Mouse (Mus musculus) layer of hippocampus, adult 9-11 months (tissue): ENCODE measurements at regions not wholly inside any gene's neighbourhood (a gene's known extent, or its start where the extent isn't known, plus 50 kb on each side); places are given as distances from the start of the nearest gene placed in this dataset.

Experiments
- DNase-seq: peaks from one replicate; pipeline ENCODE4 v3.0.0; 2022

DNA sequence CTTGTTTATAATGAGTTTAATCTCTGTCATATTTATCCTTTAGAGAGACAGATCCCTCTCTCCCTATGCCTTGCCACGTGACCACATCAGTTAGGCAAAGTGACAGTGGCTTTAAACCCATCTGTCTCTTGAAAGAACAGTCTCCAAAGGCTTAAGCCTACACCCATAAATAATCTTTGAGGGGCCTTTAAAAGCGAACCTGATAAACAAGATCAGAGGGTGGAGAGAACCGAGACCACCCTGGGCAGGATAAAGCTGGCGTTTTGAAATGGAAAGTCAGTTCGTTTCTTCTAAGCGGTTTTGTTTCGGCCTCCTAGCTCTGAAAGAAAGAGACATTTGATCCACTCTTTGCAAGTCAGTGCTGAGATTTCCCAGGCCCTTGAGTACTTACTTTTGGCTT, 149.5 kb downstream of the Ackr3 start:
- DNase-seq = no peak

DNA sequence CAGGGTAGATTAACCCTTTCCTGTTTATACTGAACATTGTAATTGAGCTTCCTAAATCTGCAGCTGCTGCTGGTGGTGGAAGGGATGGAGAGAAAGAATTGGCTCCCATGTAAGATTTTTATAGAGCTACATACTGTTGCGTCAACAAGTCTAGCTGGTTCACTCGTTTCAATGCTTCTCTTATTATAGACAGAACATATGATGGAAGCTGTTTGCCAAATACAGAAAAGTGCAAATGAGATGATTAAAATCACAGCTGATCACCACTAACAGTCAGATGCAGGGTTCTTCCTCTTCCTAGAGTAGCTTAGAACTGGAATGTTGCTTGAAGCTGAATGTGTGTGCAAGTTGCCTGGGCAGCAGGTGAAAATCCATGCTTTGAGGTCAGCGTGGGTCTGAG, 152.8 kb downstream of the Ackr3 start:
- DNase-seq = peak; percentile 26

DNA sequence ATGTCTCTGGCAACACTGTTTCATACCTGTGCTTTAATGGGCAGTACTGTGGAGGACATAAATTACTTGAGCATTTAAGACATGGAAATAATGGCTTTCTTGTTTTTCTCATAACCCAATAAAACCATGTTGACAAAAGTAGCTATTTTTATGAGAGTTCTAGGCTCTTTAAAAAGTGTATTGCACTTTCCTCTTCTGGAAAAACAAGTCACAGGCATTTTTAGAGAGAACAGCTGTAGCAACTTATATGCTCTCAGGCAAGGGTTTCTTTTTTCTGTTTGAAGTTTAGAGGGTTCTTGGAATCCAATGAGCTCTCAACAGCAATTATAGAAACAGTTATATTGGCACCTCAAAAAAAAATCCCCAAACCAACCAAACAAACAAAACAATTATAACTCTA, 153.6 kb downstream of the Ackr3 start:
- DNase-seq = no peak

DNA sequence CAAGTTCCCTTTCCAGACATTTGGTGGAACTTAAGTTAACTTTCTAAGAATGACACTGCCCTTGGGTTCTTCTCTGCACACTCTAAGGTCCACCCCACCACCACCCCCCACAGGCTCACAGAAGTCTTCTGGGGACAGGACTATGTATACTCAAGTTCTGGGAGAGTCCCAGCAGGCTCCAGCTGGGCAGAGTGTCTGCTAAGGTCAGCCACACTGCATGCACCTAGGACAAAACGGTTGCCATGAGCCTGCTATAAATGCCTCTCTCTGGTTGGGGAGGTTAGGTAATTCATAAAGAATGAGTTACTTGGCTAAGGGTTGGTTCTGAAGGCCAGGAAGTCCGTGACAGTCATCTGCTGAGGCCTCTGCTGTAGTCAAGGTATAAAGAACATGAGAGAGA, 155.2 kb downstream of the Ackr3 start:
- no peak for DNase-seq

DNA sequence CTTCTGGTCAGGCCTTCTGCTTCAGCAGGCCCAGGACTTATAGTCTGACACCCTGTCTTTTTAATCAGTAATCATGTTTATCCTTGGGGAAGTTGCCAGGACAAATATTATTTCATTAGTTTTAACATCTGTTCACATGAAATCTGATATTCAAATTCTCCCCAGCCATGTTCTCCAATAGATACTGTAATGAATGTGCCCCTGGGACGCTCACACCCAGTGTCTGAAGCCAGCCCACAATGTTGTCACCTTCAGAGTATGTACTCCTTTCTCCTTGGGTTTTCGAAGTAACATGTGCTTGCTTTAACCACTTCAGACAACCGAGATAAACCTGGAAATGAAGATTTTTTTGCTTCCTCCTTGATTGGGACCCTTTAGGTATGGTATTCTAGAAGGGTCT, 156.3 kb downstream of the Ackr3 start:
- no peak for DNase-seq

DNA sequence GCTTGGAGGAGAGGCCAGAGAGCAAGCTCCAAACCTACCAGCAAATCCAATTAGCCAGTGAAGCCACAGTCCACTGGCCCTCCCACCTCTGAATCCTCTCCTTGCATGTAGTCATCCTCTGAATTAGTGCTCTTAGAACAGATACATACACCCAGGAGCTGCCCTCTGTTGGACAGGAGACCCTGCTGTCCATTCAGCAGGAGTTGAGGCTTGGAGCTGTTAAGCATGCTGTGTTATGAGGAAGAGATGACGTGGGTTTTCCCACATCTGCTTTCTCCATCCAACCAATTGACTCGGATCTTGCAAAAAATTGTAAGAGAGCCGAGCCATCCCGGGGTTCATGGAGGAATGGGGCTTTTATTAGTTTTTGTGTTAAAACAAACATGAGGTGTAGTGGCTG, 160.7 kb downstream of the Ackr3 start:
- no peak for DNase-seq

DNA sequence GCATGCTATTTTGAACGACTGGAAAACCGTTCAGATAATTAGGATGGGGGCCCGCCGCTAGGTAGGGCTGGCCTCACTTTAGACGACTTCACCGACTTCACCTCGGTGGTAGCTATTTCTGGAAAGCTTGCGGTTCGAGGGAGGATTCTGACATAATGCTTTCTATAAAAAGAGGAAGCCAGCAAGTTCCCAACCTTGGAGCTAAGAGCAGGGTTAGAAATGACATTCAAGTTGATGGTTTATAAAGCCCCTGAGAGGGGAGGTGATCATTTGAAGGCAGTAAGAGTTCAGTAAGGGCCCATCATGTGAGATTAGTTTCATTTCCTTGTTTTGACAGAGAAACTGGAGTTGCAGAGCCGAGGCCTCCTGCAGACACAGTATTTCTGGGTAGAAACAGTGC, 164.8 kb downstream of the Ackr3 start:
- no peak for DNase-seq

DNA sequence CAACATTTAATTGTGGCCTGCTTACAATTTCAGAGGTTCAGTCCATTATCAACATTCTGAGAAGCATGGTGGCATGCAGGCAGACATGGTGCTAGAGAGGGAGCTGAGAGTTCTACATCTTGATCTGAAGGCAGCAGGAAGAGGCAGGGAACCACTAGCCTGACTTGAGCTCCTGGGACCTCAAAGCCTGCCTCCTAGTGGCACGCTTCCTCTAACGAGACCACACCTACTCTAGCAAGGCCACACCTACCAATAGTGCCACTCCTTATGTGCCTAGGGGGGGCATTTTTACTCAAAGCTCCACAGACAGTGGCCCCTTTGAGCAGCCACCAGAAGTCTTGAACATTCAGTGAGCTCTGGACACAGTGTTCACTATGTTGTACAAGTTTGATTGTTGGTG, 165.5 kb downstream of the Ackr3 start:
- DNase-seq = no peak

DNA sequence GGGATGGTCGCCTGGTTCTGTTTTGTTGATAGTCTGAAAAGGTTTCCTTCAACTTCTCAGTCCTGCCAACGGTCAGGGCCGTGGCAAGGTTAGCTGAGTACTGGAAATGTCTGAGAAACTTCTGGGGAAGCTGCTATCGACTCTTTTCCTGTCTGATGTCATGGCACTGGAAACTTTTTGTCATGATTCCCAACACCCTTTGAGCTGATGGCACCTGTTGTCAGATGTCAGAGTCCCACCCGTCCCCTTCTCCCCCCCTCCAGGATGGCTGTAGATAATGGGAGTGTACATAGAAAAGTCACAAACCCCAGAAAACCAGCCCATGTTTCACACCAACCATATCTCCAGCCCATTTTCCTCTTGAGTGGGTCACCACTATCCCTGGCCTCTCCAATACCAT, 167.0 kb downstream of the Ackr3 start:
- no peak for DNase-seq

DNA sequence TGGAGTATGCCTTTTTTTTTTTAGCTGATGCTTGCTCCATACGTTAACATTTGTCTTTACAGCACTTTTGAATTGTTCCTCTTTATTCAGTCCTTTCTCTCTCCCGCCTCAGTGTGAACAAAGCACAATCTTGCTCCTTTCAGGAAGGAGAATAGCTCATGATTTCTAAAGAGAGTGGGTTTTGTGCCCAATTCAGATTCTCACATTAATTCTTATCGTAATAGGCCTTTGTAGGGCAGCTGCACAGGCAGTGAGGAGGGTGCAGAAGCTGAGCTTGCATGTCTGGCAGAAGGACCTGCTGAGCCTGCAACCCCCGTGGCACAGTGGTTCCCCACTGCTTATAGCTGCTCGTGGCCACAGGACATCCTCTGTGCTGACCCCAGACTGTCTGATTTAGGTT, 169.2 kb downstream of the Ackr3 start:
- no peak for DNase-seq

DNA sequence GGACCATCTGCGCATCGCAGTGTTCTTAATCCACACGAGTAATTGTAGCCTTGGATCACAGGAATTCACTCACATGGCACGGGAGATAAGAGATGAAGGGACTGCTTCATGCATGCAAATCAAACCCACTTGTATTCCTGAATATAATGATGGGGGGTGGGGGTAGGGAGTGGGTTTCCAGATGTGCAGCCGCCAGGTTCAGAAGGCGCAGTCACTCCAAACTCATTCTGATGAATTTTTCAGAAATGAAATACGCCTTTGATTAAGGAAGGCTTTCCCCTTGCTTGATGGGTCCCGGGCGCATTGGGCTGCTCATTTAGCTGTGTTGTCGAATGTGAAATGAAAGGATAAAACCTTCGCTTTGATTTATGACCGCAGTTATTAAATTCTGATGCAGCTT, 170.7 kb downstream of the Ackr3 start:
- no peak for DNase-seq

DNA sequence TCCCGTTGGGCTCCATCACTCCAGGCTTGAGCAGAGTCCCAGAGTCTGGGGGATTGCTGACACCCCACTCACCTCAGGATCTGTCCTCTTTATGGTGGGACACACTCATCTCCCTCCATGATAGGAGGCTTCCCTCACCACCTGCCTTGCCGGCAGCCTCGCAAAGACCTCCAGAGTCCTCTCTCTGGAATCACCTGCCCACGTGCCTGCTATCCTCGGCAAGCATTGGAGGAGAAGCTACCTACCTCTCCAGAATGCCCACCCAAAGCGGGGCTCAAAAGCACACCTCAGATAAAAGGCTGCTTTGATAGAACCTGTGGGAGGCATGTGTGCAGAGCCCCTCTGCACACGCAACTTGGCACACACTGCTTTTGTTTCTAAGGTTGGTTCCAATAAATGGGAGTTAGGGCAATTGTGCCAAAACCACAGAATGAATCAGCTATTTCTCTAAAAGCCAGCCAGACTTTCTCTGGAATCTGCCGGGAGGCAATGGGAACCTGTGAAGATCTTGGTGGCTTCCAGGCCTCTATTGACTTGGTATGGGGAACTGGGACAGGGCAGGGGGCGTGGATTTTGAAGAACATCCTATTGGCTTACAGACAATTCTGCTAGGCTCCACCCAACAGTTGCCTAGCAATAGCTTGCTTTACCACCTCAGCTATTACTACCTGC, 176.4 kb downstream of the Ackr3 start:
- no peak for DNase-seq

DNA sequence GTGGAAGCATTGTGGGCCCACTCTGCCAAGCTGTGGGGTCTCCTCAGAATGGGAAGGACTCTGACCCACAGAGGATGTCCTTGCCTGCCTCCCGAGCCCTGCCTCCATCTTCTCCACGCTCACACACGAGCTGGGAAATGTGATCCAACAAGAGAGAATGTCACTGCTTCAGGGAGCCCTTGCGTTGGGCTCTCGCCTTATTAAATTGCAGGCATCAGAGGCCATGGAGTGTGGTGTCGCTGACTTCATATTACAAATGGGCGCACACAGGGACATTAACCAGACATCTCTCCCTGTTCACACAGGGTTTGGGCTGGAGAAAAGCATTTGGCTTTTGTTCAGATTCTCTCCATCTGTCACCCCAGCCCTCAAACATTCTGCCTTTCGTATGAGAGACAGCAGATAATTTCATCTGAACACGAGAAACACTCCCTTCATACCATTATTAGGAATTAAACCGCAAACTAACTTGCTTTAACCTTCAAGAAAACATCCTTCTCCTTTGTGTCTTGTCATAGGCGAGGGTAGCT, 179.2 kb downstream of the Ackr3 start:
- peak; percentile 78 for DNase-seq

DNA sequence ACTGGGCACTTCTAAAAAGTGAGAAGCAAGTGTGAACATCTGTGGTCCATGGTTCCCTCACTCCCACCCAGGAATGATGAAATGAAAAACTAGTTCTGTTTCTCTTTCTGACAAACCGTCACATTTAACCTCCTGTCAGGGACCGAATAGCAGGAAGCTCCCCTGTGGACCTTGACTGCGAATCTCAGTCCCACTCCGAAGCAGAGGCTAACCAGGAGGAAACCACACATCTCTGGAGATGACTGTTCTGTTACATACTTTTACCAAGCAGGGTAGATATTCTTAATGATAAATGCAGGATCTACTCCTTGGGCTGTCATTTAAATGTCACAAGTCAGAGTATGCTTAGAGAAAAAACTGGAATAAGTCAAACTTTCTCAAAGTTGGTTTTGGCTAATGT, 181.2 kb downstream of the Ackr3 start:
- DNase-seq = no peak

DNA sequence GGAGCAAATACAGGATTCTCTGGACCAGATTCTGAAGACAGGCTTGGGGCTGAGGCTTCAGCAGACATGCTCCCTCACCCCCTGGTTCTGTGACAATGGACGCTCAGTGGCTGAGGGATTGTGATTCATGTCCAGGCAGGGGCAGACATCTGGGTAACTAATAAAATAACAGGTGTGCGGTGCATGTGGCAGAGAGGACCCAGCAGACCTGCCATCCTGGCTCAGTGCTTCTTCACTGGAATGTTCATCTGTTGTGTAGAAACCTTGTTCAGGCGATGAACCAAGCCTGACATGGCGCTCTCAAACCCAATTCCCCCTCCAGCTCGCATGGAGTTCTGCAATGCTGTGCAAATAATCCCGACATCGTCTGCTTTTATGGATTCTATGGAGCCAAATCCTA, 183.0 kb downstream of the Ackr3 start:
- DNase-seq = no peak

DNA sequence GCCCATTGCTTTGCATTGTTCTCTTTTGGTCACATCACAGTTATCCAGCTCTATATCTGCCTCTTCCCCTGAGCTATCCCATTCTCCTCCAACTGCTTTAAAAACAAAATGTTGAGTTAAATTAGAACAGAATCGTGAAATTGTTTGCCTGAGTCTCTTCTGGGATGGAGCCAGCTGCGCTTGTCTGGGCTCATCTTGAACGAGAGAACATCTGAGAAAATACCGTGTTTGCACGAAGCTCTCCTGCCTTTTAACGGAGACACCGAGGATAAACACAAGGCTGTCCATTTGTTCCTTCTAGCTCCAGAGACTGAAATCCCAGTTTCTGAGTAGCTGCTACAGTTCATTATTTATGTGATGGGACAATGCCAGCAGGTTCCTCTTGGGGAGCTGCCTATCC, 186.6 kb downstream of the Ackr3 start:
- DNase-seq = no peak

DNA sequence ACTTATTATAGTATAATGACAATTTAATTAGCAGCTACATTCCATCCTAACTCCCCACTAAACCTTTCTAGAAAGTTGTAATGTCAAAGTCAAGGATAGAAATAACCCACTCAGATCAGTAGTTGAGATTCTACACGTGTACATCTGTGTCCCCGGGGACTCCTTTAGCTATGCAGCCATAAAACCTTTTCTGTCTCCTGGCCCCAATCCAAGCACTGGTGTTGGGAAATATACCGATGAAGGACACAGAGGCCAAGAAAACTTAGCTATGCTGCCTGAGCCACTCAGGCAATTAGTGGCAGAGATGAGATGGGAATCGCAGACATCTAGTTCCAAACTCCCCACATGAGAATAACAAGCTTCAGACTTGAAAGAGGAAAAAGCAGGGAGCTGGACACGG, 190.1 kb downstream of the Ackr3 start:
- DNase-seq = no peak

DNA sequence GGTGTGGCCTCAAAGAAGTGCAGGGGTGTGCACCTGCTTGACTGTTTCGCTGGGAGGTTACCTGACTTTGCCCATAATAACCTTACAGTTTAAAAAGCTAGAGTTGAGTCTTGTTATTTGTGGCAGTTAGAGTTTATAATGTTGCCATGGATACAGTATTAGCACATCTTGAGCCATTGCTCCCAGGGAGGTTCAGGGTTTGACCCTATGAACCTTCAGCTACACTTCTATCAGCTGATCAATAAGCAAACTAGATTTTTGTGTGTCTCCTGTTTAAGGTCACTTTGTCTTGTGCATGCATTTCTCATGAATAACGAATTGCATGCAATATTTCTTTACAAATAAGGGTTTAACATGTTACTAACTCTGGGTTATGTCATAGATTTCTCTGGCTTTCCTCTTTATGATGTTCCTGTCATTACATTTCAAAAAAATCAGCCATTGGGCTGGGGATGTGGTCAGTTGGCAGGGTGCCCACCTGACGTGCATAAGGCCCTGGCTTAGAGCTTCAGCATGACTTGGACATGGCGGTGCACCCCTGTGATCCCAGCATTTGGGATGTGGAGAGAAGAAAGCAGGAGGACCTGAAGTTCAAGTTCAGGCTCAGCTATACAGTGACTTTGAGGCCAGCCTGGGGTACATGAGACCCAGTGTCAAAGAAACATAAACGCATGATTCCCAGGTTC, 191.7 kb downstream of the Ackr3 start:
- no peak for DNase-seq

DNA sequence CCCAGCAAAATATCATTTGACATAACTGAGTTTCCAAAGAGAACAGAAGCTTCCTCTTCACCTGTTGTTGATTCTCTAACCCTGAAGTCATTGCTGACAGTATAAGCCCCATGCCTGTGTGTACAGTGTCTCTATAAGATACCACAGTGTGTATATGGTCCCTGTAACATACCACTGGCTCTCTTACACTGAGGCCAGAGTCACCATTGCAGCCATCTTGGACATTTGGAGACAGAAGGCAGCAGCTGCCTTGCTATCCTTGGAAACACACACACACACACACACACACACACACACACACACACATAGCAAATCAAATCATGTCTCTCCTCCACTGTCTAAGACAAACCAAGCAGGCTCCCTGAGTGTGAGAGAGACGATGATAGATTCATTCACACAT, 192.9 kb downstream of the Ackr3 start:
- DNase-seq = no peak

DNA sequence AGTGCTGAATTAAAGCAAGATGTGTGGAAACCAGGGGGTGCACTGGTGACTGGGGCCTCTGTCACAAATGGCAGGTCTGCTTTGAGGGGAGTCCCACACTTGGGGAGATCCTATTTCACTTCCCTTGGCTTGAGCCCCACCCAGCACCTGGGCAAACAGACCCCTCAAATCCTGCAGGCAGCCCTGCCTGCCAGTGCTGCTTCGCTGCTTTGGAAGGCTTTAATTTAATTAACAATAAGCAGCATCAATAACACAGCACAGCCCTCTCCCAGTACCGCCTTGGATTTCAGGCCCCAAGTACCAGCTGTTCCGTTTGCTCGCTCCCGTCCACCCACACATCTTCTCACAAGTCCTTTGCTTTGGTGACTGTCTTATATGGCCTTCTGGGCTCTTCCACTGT, 193.6 kb downstream of the Ackr3 start:
- peak; percentile 29 for DNase-seq

DNA sequence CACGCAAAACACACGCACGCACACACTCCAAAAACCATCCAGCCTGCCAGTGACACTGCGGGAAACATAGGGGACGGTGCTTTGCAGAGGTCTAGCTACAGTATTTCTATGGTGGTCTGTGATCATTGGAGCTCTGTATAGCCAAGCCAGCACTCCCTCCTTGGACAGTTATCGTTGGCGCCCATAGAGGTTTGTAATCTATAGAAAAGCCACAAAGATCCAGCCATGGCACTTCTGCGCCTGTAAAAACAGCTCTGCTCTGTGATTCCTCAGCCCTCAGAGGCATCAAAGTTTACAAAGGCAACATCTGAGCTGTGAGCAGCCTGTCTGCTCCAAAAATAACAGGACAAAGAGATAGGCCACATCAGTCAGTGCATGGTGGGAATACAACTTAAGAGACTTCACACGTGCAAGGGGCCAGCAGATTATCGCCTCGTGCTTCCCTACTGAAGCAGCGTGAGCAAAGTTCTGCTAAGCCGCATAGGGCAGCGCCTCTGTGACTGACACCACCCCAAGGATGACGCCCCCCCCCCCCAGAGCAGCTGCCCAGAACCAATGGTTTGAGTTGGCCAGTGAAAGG, 194.7 kb downstream of the Ackr3 start:
- DNase-seq = no peak

DNA sequence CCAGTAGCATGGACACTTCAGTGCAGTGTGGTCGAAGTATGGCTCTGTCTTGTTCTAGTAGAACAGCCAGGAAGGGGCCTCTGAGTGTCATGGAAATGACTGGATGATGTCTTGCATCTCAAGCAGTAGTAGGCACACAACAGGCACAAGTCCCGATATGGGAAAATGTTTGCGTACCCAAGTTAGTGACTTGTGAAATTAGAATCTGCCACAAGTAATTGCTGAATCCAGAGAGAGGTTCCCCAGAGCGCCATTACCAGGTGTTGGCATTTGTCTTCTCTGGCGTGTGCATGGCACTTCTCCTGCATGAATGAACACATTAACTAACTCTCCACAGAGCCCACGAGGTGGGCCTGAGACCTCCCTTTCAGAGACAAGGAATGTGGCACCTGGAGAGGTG, 199.3 kb downstream of the Ackr3 start:
- DNase-seq = no peak

DNA sequence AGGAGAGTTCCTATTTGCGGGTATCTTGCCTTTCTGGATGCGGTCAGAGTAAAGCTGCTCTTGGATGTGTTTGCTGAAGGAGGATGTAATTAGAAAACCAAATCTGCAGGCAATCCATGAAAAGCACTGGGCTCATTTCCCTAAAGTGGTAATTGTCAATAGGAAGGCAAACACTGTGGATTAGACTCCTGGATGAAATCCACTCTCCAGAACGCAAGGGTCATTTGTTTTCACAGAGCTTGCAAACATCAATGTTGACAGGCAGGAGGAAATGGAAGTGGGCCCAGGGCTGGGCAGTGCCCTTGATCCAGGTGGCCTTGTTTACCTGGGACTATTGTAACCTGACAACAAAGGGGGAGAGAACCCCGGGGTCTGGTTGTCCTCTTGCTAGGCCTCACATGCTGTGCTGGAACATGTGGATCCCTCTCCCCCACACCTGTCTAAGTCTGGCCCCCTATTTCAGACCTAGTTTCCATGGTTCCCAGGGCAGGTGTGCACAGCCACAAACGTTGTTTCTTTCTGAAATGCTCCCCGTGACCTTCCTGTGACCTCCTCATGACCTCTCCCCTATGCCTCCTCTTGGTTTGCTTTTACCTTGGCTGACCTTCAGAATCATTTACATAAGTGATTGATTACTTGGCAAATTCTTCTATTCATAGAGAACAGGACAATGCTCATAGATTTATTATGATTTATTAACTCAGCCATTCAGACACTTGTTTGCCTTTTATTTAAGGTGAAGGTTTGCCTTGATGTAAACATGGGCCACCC, 197.9 kb upstream of the Cops8 start:
- DNase-seq = no peak

DNA sequence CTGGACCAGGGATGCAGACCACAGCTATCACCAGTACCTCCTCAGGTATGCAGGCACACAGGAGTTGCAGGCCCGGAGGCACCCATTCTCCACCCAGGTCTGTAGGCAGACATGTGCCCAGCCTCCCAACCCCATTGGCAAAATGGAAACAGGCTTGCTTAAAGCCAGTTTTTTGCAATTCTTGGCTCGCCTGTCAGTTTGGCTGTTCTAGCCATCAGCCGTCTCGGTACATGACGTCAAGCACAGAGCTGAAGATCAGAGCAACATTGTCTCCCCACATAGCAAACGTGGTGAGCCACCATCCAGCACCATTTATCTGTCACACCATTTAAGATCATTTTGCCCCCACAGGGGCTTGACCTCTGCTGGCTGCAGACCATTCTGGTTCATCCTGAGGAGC, 196.1 kb upstream of the Cops8 start:
- DNase-seq = peak; percentile 53
